Mouse (Mus musculus) embryonic facial prominence, embryonic 11.5 days (tissue): ENCODE measurements around the gene Ndufaf2. TPM values are rescaled to one million over a fixed set of nuclear protein-coding genes. Genes with fewer than 3 reads are reported as not detected.

ENCODE experiments used
- ATAC-seq: fragments of 200-750 bp; cut with Nextera tagmentation; replicated peaks from 2 replicates; pipeline ENCODE4 v1.8.0; 2017; ENCODE audit warnings: low read depth; ENCODE audit not compliant: insufficient number of reproducible peaks, low FRiP score, low TSS enrichment
- DNase-seq: peaks from one replicate; pipeline ENCODE4 v3.0.0-alpha.2; 2015; ENCODE audit warnings: low spot score
- H3K27ac ChIP-seq: fragments of 300-500 bp; sonication (generic); replicated peaks from 2 replicates; pipeline ENCODE4 v1.5.1; 2014; ENCODE audit warnings: mild to moderate bottlenecking, low read depth, low read length, control low read depth
- H3K27me3 ChIP-seq: fragments of 300-500 bp; sonication (generic); 2 replicates; pipeline ENCODE4 v1.6.1; 2014; ENCODE audit warnings: mild to moderate bottlenecking, low read length, moderate library complexity, mixed read lengths; ENCODE audit not compliant: control insufficient read depth, insufficient read depth
- H3K36me3 ChIP-seq: fragments of 300-500 bp; sonication (generic); replicated peaks from 2 replicates; pipeline ENCODE4 v1.6.1; 2014; ENCODE audit warnings: low read depth, mild to moderate bottlenecking, low read length, moderate library complexity, mixed read lengths; ENCODE audit not compliant: control insufficient read depth, insufficient read depth
- H3K4me1 ChIP-seq: fragments of 300-500 bp; sonication (generic); 2 replicates; pipeline ENCODE4 v1.6.1; 2014; ENCODE audit warnings: low read length, mixed read lengths; ENCODE audit not compliant: control insufficient read depth, insufficient read depth
- H3K4me2 ChIP-seq: fragments of 300-500 bp; sonication (generic); 2 replicates; pipeline ENCODE4 v1.6.1; 2014; ENCODE audit warnings: low read depth, mild to moderate bottlenecking, control low read depth, low read length, moderate library complexity
- H3K4me3 ChIP-seq: fragments of 300-500 bp; sonication (generic); 2 replicates; pipeline ENCODE4 v1.5.1; 2014; ENCODE audit warnings: low read depth, low read length, control low read depth
- H3K9ac ChIP-seq: fragments of 300-500 bp; sonication (generic); replicated peaks from 2 replicates; pipeline ENCODE4 v1.6.1; 2014; ENCODE audit warnings: mild to moderate bottlenecking, control low read depth, low read length
- H3K9me3 ChIP-seq: fragments of 300-500 bp; sonication (generic); replicated peaks from 2 replicates; pipeline ENCODE4 v1.6.1; 2016; ENCODE audit warnings: mild to moderate bottlenecking, low read length, inconsistent platforms, mixed read lengths; ENCODE audit not compliant: control insufficient read depth
- WGBS: fragments of 180-500 bp; shearing (Covaris S2); extraction: QIAGEN DNeasy Blood & Tissue Kit; methylation state at CpG from one replicate; pipeline ENCODE4 v1.1.7; 2014; 5-methylcytosine and 5-hydroxymethylcytosine counted together
- polyA plus RNA-seq: library from polyadenylated mRNA; unstranded; fragments of >200 nt; fragmentation: Nextera tagmentation; extraction: Ambion mirVana; gene quantifications from 2 replicates; pipeline ENCODE4 v1.2.1, GENCODE M21; 2014

The Ndufaf2 gene
- polyA plus RNA-seq, 1 experiment from 2014 or later = 112 TPM

- DNase-seq (no peak), ATAC-seq (no peak)
- Histone ChIP-seq H3K27me3 (no peaks in the 10 kb centered on the region), H3K36me3 (no peaks in the 10 kb centered on the region), H3K27ac (no peak overlapping the region), H3K9ac (peak overlapping the region; percentile 74), H3K4me1 (no peaks in the 10 kb centered on the region), H3K9me3 (no peaks in the 10 kb centered on the region), H3K4me2 (peak overlapping the region; percentile 72), H3K4me3 (peak overlapping the region; percentile 83)
- 6% methylated on average over 8 of the region's 8 CpGs for WGBS
These were observed 785 bp upstream of the Ndufaf2 start for GRCm38 (mm10) chr13:108159241-108159575.

DNA sequence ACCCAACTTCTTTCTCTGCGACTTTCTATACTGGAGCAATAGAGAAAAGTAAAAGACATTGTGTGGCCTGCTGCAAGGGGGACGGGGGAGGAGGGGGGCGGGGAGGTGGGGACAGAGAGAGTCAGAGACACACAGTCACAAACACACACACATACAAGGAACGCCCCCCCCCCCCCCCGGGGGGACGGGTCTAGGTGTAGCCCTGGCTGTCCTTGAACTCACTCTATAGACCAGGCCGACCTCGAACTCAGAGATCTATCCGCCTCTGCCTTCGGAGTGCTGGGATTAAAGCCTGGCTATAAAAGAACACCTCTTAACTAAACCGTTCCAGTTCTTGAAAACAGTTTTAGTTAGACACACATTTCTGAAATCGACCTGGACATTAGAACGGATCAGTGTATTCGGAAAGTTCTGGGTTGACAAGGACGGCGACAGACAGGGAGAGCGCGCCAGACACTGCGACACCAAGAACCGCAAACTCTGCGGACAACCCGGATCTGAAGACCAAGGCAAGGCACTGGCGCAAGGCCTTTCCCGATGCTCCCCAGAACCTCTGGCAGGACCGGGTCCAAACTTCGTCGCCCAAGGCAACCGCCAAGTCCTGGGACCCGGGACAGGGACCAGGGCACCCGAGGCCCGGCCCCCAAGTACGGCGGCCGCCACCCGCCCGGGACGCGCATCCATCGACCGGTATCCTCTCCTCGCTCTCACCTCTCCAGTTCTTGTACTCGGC is 525 bp downstream of the Ndufaf2 start:
- H3K4me3 ChIP-seq = peak overlapping the region; percentile 83
- H3K27ac ChIP-seq = no peak overlapping the region
- H3K36me3 ChIP-seq = no peaks in the 10 kb centered on the region
- no peaks in the 10 kb centered on the region for H3K27me3 ChIP-seq
- ATAC-seq = no peak; the same call in 1 of the 2 replicates
- no peak for DNase-seq
- peak overlapping the region; percentile 67 for H3K4me2 ChIP-seq
- peak overlapping the region; percentile 65 for H3K9ac ChIP-seq
- H3K9me3 ChIP-seq = no peaks in the 10 kb centered on the region
- 2% methylated on average over 42 of the region's 42 CpGs for WGBS
- no peaks in the 10 kb centered on the region for H3K4me1 ChIP-seq

DNA sequence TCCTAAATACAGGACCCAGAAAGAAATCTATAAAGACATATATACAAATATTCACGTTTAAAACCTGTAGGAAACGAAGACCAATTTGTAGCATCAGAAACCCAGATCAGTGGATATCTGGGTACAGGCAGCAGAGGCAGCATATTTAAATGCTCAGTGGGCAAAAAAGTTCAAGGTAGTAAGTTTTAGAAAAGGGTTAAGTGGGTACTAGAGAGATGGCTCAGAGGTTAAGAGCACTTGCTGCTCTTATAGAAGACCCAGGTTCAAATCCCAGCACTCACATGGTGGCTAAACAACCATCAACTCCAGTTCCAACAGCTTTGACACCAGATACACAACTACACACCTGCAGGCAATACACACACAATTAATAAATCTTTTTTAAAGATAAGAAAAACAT is 1.3 kb downstream of the Ndufaf2 start:
- ATAC-seq (no peak), DNase-seq (no peak)
- Histone ChIP-seq H3K4me1 (no peaks in the 10 kb centered on the region), H3K36me3 (no peaks in the 10 kb centered on the region), H3K27me3 (no peaks in the 10 kb centered on the region), H3K9ac (no peak overlapping the region), H3K4me2 (no peak overlapping the region), H3K9me3 (no peaks in the 10 kb centered on the region), H3K27ac (no peak overlapping the region), H3K4me3 (no peak overlapping the region)
- WGBS = 70% methylated on average over 2 of the region's 2 CpGs

GRCm38 (mm10) chr13:108152650-108153372 is 5.6 kb downstream of the Ndufaf2 start:
- Histone ChIP-seq H3K4me1 (no peaks in the 10 kb centered on the region), H3K4me2 (no peak overlapping the region), H3K9me3 (no peaks in the 10 kb centered on the region), H3K27me3 (no peaks in the 10 kb centered on the region), H3K36me3 (no peaks in the 10 kb centered on the region), H3K27ac (no peak overlapping the region), H3K4me3 (no peak overlapping the region), H3K9ac (no peak overlapping the region)
- ATAC-seq = no peak
- 68% methylated on average over 8 of the region's 8 CpGs for WGBS
- peak; percentile 81 for DNase-seq

DNA sequence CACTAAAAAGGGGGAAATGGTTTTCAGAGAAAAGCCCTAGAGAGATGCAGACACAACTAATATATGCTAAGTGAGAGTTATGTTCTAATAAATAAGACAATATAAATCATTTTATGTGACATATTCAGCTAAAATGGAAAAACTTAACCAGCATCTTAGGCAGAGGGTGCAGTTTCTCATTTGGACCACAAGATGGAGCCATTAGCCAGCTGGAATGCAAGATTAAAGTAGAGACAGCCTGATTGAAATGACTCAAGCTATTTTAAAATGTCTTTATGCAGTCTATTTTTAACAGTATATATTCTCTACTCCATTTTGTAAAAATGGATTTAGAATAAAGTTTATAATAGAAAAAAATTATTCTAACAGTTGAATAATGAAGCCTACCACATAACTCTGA is 6.6 kb downstream of the Ndufaf2 start:
- ATAC-seq = no peak
- no peak overlapping the region for H3K27ac ChIP-seq
- H3K4me1 ChIP-seq = no peaks in the 10 kb centered on the region
- H3K4me3 ChIP-seq = no peak overlapping the region
- no peaks in the 10 kb centered on the region for H3K9me3 ChIP-seq
- H3K9ac ChIP-seq = no peak overlapping the region
- H3K4me2 ChIP-seq = no peak overlapping the region
- no peaks in the 10 kb centered on the region for H3K36me3 ChIP-seq
- no peaks in the 10 kb centered on the region for H3K27me3 ChIP-seq
- DNase-seq = peak; percentile 50

DNA sequence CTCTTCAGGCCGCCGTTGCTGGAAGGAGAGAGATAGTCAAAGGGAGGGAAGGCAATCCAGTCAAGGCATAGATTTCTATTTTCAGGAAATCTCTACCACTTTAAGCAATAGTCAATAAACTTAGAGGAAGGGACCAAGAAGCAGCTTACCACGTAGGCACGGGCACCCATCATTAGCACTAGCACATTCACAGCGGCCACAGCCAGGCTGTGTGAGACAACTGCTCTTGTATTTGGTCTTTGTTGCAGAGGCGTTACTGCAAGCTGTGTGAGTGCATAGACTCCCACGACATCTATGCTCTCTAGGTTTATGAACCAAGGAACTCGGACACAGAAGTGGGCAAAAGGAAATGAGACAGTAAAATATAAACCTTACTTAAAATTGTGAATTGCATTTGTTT is 14.3 kb downstream of the Ndufaf2 start:
- WGBS = 96% methylated on average over 8 of the region's 8 CpGs
- Histone ChIP-seq H3K27ac (no peak overlapping the region), H3K27me3 (no peaks in the 10 kb centered on the region), H3K9me3 (no peaks in the 10 kb centered on the region), H3K4me3 (no peak overlapping the region), H3K4me1 (no peaks in the 10 kb centered on the region), H3K9ac (no peak overlapping the region), H3K4me2 (no peak overlapping the region), H3K36me3 (no peaks in the 10 kb centered on the region)
- DNase-seq = no peak
- ATAC-seq = no peak

- Histone ChIP-seq H3K4me2 (no peak overlapping the region), H3K36me3 (no peaks in the 10 kb centered on the region), H3K4me1 (no peaks in the 10 kb centered on the region), H3K27me3 (no peaks in the 10 kb centered on the region), H3K4me3 (no peak overlapping the region), H3K9ac (no peak overlapping the region), H3K9me3 (no peaks in the 10 kb centered on the region), H3K27ac (no peak overlapping the region)
- 83% methylated on average over 5 of the region's 5 CpGs for WGBS
- no peak for ATAC-seq
- no peak for DNase-seq
These were observed 19.9 kb downstream of the Ndufaf2 start for GRCm38 (mm10) chr13:108138403-108138977.

- H3K27me3 ChIP-seq = no peaks in the 10 kb centered on the region
- ATAC-seq (no peak), DNase-seq (no peak)
- H3K4me3 ChIP-seq = no peak overlapping the region
- H3K4me1 ChIP-seq = no peaks in the 10 kb centered on the region
- H3K9ac ChIP-seq = no peak overlapping the region
- no peak overlapping the region for H3K27ac ChIP-seq
- WGBS = 77% methylated on average over 6 of the region's 6 CpGs
- no peaks in the 10 kb centered on the region for H3K36me3 ChIP-seq
- no peaks in the 10 kb centered on the region for H3K9me3 ChIP-seq
- H3K4me2 ChIP-seq = no peak overlapping the region
These were observed 22.8 kb downstream of the Ndufaf2 start for GRCm38 (mm10) chr13:108135617-108136016.
